Mouse (Mus musculus): Measurements from ENCODE around the gene Ralgps1.
A peak's percentile ranks its signal among the peaks of the same experiment; 100 is the strongest.

- TF ChIP-seq CTCF (IDR thresholded peaks at IDR 0.05; ENCODE audit: borderline replicate concordance, insufficient read depth, low read depth, low read length) (peak; percentile 92), POLR2A (IDR thresholded peaks at IDR 0.05; ENCODE audit: borderline replicate concordance, insufficient read depth, low read length) (no peak)
Observed at GRCm38 (mm10) chr2:33402236-33402635, 30.9 kb upstream of the Ralgps1 start.

Data from cerebellum, adult 2 months (tissue).